Mouse (Mus musculus) small intestine, adult 2 months (tissue): ENCODE data around the gene Kcnh6. TPM values are rescaled to one million over a fixed set of nuclear protein-coding genes. Genes with fewer than 3 reads are reported as not detected.
"Not testable (repeated sequence)": the region's sequence is repeated elsewhere in the genome, so short reads cannot be mapped to it uniquely, and the experiment has no call there.

Experiments
- H3K27ac ChIP-seq: fragments of 200-500 bp; 2 replicates; pipeline ENCODE4 v1.5.1; 2012; ENCODE audit warnings: low read depth, low read length, control low read depth, inconsistent platforms; ENCODE audit not compliant: insufficient read depth
- H3K27me3 ChIP-seq: fragments of 200-500 bp; 2 replicates; pipeline ENCODE4 v1.6.1; 2012; ENCODE audit warnings: mild to moderate bottlenecking, moderate library complexity, low read length, inconsistent platforms; ENCODE audit not compliant: control insufficient read depth, insufficient read depth
- H3K36me3 ChIP-seq: fragments of 200-500 bp; 2 replicates; pipeline ENCODE4 v1.6.1; 2012; ENCODE audit warnings: mild to moderate bottlenecking, low read length, control low read depth, inconsistent platforms; ENCODE audit not compliant: control insufficient read depth, insufficient read depth
- H3K4me1 ChIP-seq: fragments of 200-500 bp; 2 replicates; pipeline ENCODE4 v1.6.1; 2012; ENCODE audit warnings: low read length, inconsistent platforms, mixed read lengths; ENCODE audit not compliant: control insufficient read depth, insufficient read depth, insufficient read length
- H3K4me3 ChIP-seq: fragments of 200-500 bp; 2 replicates; pipeline ENCODE4 v1.5.1; 2012; ENCODE audit warnings: low read depth, mild to moderate bottlenecking, control low read depth, inconsistent platforms, low read length, moderate library complexity
- CTCF ChIP-seq: fragments of 200-500 bp; IDR thresholded peaks from 2 replicates; pipeline ENCODE4 v1.5.1; 2012; ENCODE audit warnings: low read depth, mild to moderate bottlenecking, control low read depth, inconsistent platforms, low read length, moderate library complexity, mixed read lengths; ENCODE audit not compliant: insufficient replicate concordance, insufficient read length; ENCODE audit errors: extremely low read depth
- POLR2A ChIP-seq: fragments of 200-500 bp; IDR thresholded peaks from 2 replicates; pipeline ENCODE4 v1.6.1; 2012; ENCODE audit warnings: low read depth, mild to moderate bottlenecking, control low read depth, inconsistent platforms, low read length, moderate library complexity
- WGBS: fragments of 180-500 bp; shearing (Covaris S2); methylation state at CpG from one replicate; pipeline ENCODE4 v1.1.7; 2018; 5-methylcytosine and 5-hydroxymethylcytosine counted together
- polyA plus RNA-seq: library from polyadenylated mRNA; depleted of rRNA; stranded (reverse); fragments of >200 nt; gene quantifications from 2 replicates; pipeline ENCODE4 v1.2.3, GENCODE M21; 2012; rRNA removed

Kcnh6 gene
- polyA plus RNA-seq, 1 experiment = 2.6 TPM

GRCm38 (mm10) chr11:106061311-106061710 lies 53.4 kb downstream of the Kcnh6 start:
- WGBS = 83% methylated on average over 1 of the region's 1 CpGs
- Histone ChIP-seq H3K4me3 (no peak overlapping the region), H3K27ac (no peak overlapping the region), H3K27me3 (no peaks in the 10 kb centered on the region), H3K4me1 (peaks cover 5% of the 10 kb centered on the region; the same call in 1 of the 2 replicates), H3K36me3 (peaks cover 17% of the 10 kb centered on the region)
- no peak for TF ChIP-seq POLR2A
- no peak for TF ChIP-seq CTCF

DNA sequence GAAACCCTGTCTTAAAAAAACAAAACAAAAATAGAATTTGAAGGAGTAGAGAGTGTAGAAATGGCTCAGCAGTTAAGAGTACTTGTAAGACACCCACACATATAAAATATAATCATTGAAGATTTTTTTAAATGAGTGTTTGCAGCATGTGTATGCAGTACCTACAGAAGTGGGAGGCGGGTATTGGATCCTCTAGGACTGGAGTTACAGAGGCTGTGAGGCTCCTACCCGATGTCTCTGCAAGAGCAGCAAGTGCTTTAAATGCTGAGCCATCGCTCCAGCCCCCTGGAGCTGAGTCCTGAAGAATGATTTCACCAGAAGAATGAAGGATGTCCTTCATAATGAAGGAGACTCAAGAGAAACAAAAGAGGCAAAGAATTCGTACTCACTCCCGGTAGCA lies 55.8 kb downstream of the Kcnh6 start:
- Histone ChIP-seq H3K27me3 (no peaks in the 10 kb centered on the region), H3K36me3 (peaks cover 3% of the 10 kb centered on the region; the same call in 1 of the 2 replicates), H3K4me3 (no peak overlapping the region), H3K27ac (no peak overlapping the region), H3K4me1 (peaks cover 4% of the 10 kb centered on the region; the same call in 1 of the 2 replicates)
- TF ChIP-seq POLR2A = no peak
- no peak for TF ChIP-seq CTCF
- WGBS = 89% methylated on average over 5 of the region's 5 CpGs

- Histone ChIP-seq H3K36me3 (no peaks in the 10 kb centered on the region), H3K27ac (peak overlapping the region; percentile 45), H3K27me3 (no peaks in the 10 kb centered on the region), H3K4me3 (peak overlapping the region; percentile 93), H3K4me1 (peaks cover 4% of the 10 kb centered on the region; the same call in 1 of the 2 replicates)
- TF ChIP-seq CTCF = no peak
- no peak for TF ChIP-seq POLR2A
- WGBS = 21% methylated on average over 18 of the region's 18 CpGs
Observed at GRCm38 (mm10) chr11:106065073-106065922, 57.4 kb downstream of the Kcnh6 start.

DNA sequence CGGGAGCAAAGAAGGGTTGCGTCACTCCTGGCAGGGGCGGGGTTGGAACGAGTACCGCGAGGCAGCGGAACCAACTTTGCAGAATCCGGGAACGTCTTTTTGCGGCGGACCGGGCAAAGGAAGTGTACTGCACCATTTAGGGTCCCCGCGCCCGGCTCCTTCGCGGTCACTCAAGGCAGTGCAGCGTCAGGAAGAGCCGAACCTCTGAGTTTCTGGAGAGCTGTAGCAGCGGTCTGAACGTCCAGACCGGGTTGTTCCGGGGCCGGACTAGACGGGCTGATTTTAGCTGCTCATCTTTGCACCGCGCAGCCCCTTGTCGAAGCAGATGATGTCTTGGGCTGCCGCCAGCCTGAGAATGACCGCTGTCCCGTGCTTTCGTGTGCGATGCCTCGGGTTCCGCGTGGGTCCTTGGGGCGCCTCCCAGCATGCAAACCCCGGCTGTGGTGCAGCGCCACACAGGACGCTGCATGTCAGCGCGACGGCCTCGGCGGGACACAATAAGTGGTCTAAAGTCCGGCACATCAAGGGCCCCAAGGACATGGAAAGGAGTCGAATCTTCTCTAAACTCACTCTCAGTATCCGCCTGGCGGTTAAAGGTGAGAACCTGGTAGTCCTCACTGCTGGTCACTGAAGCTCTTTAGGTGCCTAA lies 58.1 kb downstream of the Kcnh6 start, which contains the start of gene Taco1:
Gene Taco1, plus strand, starts transcription at position 139 of the 649 bp plus-strand sequence.
- WGBS = under 1% methylated on average over 49 of the region's 49 CpGs
- peak within 1 kb of the TSS; percentile 90 for H3K27ac ChIP-seq

DNA sequence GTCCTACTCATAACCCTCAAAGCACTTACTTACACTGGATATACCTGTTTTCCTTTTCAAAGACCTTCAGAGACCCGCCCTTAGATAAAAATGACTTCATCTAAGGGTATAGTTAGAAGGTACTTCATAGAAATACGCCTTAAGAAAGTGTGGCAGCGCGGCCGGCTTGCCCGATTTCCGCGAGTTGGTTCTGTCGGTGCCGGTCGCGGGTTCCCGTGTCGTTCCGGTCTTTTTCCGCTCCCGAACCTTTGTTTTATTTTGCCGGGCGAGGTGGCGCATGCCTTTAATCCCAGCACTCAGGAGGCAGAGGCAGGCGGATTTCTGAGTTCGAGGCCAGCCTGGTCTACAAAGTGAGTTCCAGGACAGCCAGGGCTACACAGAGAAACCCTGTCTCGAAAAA lies 58.7 kb downstream of the Kcnh6 start:
- Histone ChIP-seq H3K4me3 (peak overlapping the region; percentile 93), H3K27ac (peak overlapping the region; percentile 90)
- 7% methylated on average over 23 of the region's 23 CpGs for WGBS
- H3K4me1 ChIP-seq, H3K36me3 ChIP-seq, H3K27me3 ChIP-seq: not testable (repeated sequence)

More for the DNA sequence above, 58.1 kb downstream of the Kcnh6 start, which contains the start of gene Taco1:
- Histone ChIP-seq H3K4me1 (peaks cover 4% of the 10 kb centered on the region; the same call in 1 of the 2 replicates), H3K27me3 (no peaks in the 10 kb centered on the region), H3K4me3 (peak within 1 kb of the TSS; percentile 93), H3K36me3 (no peaks in the 10 kb centered on the region)
- TF ChIP-seq CTCF (peak; percentile 34; the same call in 1 of the 2 replicates), POLR2A (peak; percentile 89)

DNA sequence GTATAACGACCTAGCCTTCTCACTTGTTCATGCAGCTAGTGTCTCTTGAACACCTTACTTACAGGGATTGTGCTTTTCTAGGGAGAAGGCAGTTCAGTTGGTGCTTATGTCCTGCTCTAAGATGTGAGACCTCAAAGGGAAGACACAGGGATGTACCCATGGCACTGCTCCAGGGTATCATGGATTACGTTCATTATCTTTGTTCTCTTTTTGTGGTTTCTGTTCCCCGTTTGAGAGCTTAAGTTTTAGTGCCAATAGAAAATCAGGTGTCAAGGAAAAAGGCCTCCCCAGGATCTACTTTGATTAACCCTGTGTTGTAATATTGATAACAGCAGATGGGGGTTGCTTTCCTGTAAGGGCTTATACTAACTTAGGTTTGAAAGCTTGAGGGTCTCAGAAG lies 65.8 kb downstream of the Kcnh6 start:
- no peaks in the 10 kb centered on the region for H3K4me1 ChIP-seq
- no peaks in the 10 kb centered on the region for H3K27me3 ChIP-seq
- H3K4me3 ChIP-seq = no peak overlapping the region
- TF ChIP-seq POLR2A = no peak
- TF ChIP-seq CTCF = no peak
- 72% methylated on average over 3 of the region's 3 CpGs for WGBS
- H3K36me3 ChIP-seq = peaks cover 18% of the 10 kb centered on the region
- no peak overlapping the region for H3K27ac ChIP-seq

- no peak overlapping the region for H3K27ac ChIP-seq
- TF ChIP-seq POLR2A = no peak
- peak; percentile 93; the same call in 1 of the 2 replicates for TF ChIP-seq CTCF
- H3K4me3 ChIP-seq = no peak overlapping the region
- H3K4me1 ChIP-seq = no peaks in the 10 kb centered on the region
- peaks cover 17% of the 10 kb centered on the region for H3K36me3 ChIP-seq
- no peaks in the 10 kb centered on the region for H3K27me3 ChIP-seq
- WGBS = under 1% methylated on average over 4 of the region's 4 CpGs
Observed at GRCm38 (mm10) chr11:106076321-106076720, 68.4 kb downstream of the Kcnh6 start.

Other genes starting within 250 kb of the Kcnh6 start
- gene Cyb561, start 54.8 kb upstream of the Kcnh6 start, polyA plus RNA-seq = 36.2 and 56.3 TPM in 2 replicates
- 176 and 892 TPM in 2 replicates for gene Ace, start 40.2 kb upstream of the Kcnh6 start, polyA plus RNA-seq
- not detected in 2 replicates for gene Ace3, start 13.4 kb upstream of the Kcnh6 start, polyA plus RNA-seq
- 18.7 and 30.9 TPM in 2 replicates for gene Dcaf7, start 28.7 kb downstream of the Kcnh6 start, polyA plus RNA-seq
- gene Taco1, start 57.9 kb downstream of the Kcnh6 start, polyA plus RNA-seq = 8.3 TPM in 2 replicates
- 10.0 and 15.1 TPM in 2 replicates for gene Map3k3, start 76.5 kb downstream of the Kcnh6 start, polyA plus RNA-seq
- not detected in 2 replicates for gene Gm10840, start 152.7 kb downstream of the Kcnh6 start, polyA plus RNA-seq
- gene Limd2, start 152.7 kb downstream of the Kcnh6 start, polyA plus RNA-seq = 11.8 and 21.7 TPM in 2 replicates
- 4.4 and 7.4 TPM in 2 replicates for gene Strada, start 194.0 kb downstream of the Kcnh6 start, polyA plus RNA-seq
- 2.2 and 4.8 TPM in 2 replicates for gene Ccdc47, start 208.2 kb downstream of the Kcnh6 start, polyA plus RNA-seq
- 2.1 and 5.2 TPM in 2 replicates for gene Ddx42, start 208.8 kb downstream of the Kcnh6 start, polyA plus RNA-seq
- 2.8 and 3.9 TPM in 2 replicates for gene Ftsj3, start 248.0 kb downstream of the Kcnh6 start, polyA plus RNA-seq
- gene Psmc5, start 248.0 kb downstream of the Kcnh6 start, polyA plus RNA-seq = 10.2 and 19.4 TPM in 2 replicates